Mouse (Mus musculus): ENCODE data around the gene Arhgap42. TPM values are rescaled to one million over a fixed set of nuclear protein-coding genes. Genes with fewer than 3 reads are reported as not detected.
A peak's percentile ranks its signal among the peaks of the same experiment; 100 is the strongest.

The Arhgap42 gene
- polyA plus RNA-seq, 1 experiment = 8.3 TPM

DNA sequence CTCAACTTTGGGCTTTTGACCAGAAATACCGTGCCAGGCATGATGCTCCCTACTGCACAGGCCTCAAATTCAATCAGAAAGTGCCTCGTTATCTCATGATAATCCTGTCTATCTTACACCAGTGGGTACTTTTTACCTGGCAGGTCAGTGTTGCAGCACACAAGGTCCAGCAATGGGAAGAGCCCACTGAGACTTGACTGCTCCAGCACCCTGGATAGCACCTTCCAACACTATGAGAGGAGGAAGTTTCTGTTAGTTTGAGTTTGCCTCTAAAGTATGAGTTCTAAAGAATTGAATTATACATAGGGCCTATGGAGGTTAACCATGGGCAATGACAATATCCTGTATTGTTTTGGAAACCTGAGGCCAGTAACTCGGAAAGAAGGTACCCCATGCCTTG lies 256.6 kb downstream of the Arhgap42 start:
- no peaks in the 10 kb centered on the region for H3K79me2 ChIP-seq (ENCODE audit: control insufficient read depth, insufficient read depth)
- H3ac ChIP-seq (ENCODE audit: control insufficient read depth, insufficient read length) = no peak overlapping the region
- no peak overlapping the region for H3K4me2 ChIP-seq (ENCODE audit: low read depth)
- no peaks in the 10 kb centered on the region for H3K36me3 ChIP-seq (ENCODE audit: control insufficient read depth, insufficient read depth)
- TF ChIP-seq SRF (IDR thresholded peaks at IDR 0.05; ENCODE audit: control insufficient read depth, insufficient read length, low read depth) = no peak
- TF ChIP-seq REST (IDR thresholded peaks at IDR 0.05; ENCODE audit: insufficient read depth, insufficient read length) = peak; percentile 67
- TF ChIP-seq TCF12 (IDR thresholded peaks at IDR 0.05; ENCODE audit: insufficient read depth, poor library complexity, severe bottlenecking) = no peak
- TF ChIP-seq MAX (IDR thresholded peaks at IDR 0.05; ENCODE audit: low read depth) = no peak
- H3K4me3 ChIP-seq = no peak overlapping the region
- H3K27me3 ChIP-seq (ENCODE audit: control insufficient read depth, insufficient read depth, insufficient read length) = no peaks in the 10 kb centered on the region

DNA sequence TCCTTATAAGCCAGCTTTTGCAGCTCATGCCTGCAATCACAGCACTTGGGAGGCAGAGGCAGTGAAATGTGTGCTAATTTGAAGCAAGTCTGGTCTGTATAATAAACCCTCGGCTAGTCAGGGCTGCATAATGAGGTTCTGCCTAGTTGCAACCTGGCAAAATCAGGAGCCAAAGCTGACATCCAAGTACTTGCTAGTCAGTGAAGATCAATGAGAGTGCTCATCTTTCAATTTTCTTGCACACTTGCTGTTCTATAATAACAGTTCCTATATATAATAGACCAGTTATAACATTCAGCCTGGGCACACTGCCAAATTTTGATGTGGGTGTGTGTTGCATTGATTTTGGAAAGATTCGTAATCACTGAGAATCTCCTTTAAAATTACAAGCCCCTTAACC lies 261.1 kb downstream of the Arhgap42 start:
- Histone ChIP-seq H3K4me2 (ENCODE audit: low read depth) (no peak overlapping the region), H3ac (ENCODE audit: control insufficient read depth, insufficient read length) (no peak overlapping the region), H3K36me3 (ENCODE audit: control insufficient read depth, insufficient read depth) (no peaks in the 10 kb centered on the region), H3K4me3 (no peak overlapping the region), H3K27me3 (ENCODE audit: control insufficient read depth, insufficient read depth, insufficient read length) (no peaks in the 10 kb centered on the region), H3K79me2 (ENCODE audit: control insufficient read depth, insufficient read depth) (no peaks in the 10 kb centered on the region)
- TF ChIP-seq POLR2AphosphoS2 (IDR thresholded peaks at IDR 0.05; ENCODE audit: insufficient read length, low read depth) (no peak), REST (IDR thresholded peaks at IDR 0.05; ENCODE audit: insufficient read depth, insufficient read length) (no peak), MAX (IDR thresholded peaks at IDR 0.05; ENCODE audit: low read depth) (no peak), MYOG (IDR thresholded peaks at IDR 0.05; ENCODE audit: control insufficient read depth in 1 of 3, insufficient read depth in 1 of 3, insufficient read length in 2 of 3, low read depth in 2 of 3) (no peak), POLR2A (IDR thresholded peaks at IDR 0.05; ENCODE audit: insufficient read length, low read depth) (no peak), TCF12 (IDR thresholded peaks at IDR 0.05; ENCODE audit: insufficient read depth, poor library complexity, severe bottlenecking) (no peak), E2F4 (IDR thresholded peaks at IDR 0.05; ENCODE audit: insufficient read depth) (no peak), CEBPB (IDR thresholded peaks at IDR 0.05; ENCODE audit: insufficient read depth, poor library complexity, severe bottlenecking) (no peak)

DNA sequence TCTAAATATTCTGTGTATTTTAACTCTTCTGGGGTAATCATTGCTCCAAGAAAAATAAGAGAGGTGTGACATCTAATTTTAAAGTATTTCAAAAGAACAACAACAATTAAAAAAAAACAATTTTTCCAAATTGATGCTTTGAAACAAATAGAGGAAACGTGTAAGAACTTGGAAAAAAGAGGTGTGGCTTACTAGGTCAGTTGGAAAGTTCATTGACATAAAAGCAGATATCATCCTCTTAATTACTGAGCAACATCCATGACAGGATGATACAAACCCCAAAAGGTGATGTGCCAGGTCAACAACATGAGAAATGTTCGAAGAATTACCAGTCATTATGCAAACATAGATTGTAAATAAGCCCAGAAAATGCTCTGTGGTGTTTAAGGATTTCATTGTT lies 267.4 kb downstream of the Arhgap42 start, which contains the start of gene Gm16485:
Gm16485 (plus strand) TSS at position 301 of the 400 bp plus-strand sequence.
- H3K36me3 ChIP-seq (ENCODE audit: control insufficient read depth, insufficient read depth) = no peaks in the 10 kb centered on the region
- no peaks in the 10 kb centered on the region for H3K79me2 ChIP-seq (ENCODE audit: control insufficient read depth, insufficient read depth)
- no peaks in the 10 kb centered on the region for H3K27me3 ChIP-seq (ENCODE audit: control insufficient read depth, insufficient read depth, insufficient read length)
- H3ac ChIP-seq (ENCODE audit: control insufficient read depth, insufficient read length) = no peak within 1 kb of the TSS
- no peak within 1 kb of the TSS for H3K4me3 ChIP-seq
- no peak within 1 kb of the TSS for H3K4me2 ChIP-seq (ENCODE audit: low read depth)
- TF ChIP-seq MAX (IDR thresholded peaks at IDR 0.05; ENCODE audit: low read depth) (no peak), POLR2AphosphoS2 (IDR thresholded peaks at IDR 0.05; ENCODE audit: insufficient read length, low read depth) (no peak), TCF12 (IDR thresholded peaks at IDR 0.05; ENCODE audit: insufficient read depth, poor library complexity, severe bottlenecking) (no peak), POLR2A (IDR thresholded peaks at IDR 0.05; ENCODE audit: insufficient read length, low read depth) (no peak), MYOD1 (IDR thresholded peaks at IDR 0.05; ENCODE audit: control insufficient read depth in 1 of 3, insufficient read length in 2 of 3, low read depth in 2 of 3) (no peak), TCF3 (IDR thresholded peaks at IDR 0.05; ENCODE audit: insufficient read length, low read depth) (no peak), REST (IDR thresholded peaks at IDR 0.05; ENCODE audit: insufficient read depth, insufficient read length) (no peak), E2F4 (IDR thresholded peaks at IDR 0.05; ENCODE audit: insufficient read depth) (no peak), USF1 (IDR thresholded peaks at IDR 0.05; ENCODE audit: low read depth) (no peak), CEBPB (IDR thresholded peaks at IDR 0.05; ENCODE audit: insufficient read depth, poor library complexity, severe bottlenecking) (no peak), SRF (IDR thresholded peaks at IDR 0.05; ENCODE audit: control insufficient read depth, insufficient read length, low read depth) (no peak)

DNA sequence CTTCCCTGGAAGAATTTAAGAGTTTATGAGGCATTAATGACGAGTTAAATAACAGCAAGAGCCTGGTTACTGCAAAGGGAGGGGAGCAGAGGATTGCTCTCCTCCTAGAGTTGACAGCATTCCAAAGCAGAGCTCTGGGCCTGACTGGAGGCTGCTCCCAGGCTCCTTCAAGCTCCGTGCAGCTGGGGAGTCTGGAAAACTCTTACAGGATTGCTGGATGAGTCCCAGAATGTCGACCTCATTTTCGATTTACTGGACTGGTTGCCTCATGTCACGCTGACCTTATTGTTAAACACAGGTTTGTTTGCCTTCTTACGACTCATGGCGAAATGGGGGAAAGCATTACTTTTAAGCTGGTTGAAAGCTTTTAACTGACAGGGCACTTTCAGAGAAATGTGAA lies 268.7 kb downstream of the Arhgap42 start:
- Histone ChIP-seq H3K79me2 (ENCODE audit: control insufficient read depth, insufficient read depth) (no peaks in the 10 kb centered on the region), H3ac (ENCODE audit: control insufficient read depth, insufficient read length) (no peak overlapping the region), H3K27me3 (ENCODE audit: control insufficient read depth, insufficient read depth, insufficient read length) (no peaks in the 10 kb centered on the region), H3K4me3 (no peak overlapping the region), H3K4me2 (ENCODE audit: low read depth) (peak overlapping the region; percentile 12), H3K36me3 (ENCODE audit: control insufficient read depth, insufficient read depth) (no peaks in the 10 kb centered on the region)
- TF ChIP-seq REST (IDR thresholded peaks at IDR 0.05; ENCODE audit: insufficient read depth, insufficient read length) (no peak), TCF12 (IDR thresholded peaks at IDR 0.05; ENCODE audit: insufficient read depth, poor library complexity, severe bottlenecking) (no peak), USF1 (IDR thresholded peaks at IDR 0.05; ENCODE audit: low read depth) (no peak), MYOD1 (IDR thresholded peaks at IDR 0.05; ENCODE audit: control insufficient read depth in 1 of 3, insufficient read length in 2 of 3, low read depth in 2 of 3) (no peak), CEBPB (IDR thresholded peaks at IDR 0.05; ENCODE audit: insufficient read depth, poor library complexity, severe bottlenecking) (no peak), TCF3 (IDR thresholded peaks at IDR 0.05; ENCODE audit: insufficient read length, low read depth) (no peak), MYOG (IDR thresholded peaks at IDR 0.05; ENCODE audit: control insufficient read depth in 1 of 3, insufficient read depth in 1 of 3, insufficient read length in 2 of 3, low read depth in 2 of 3) (no peak), POLR2AphosphoS2 (IDR thresholded peaks at IDR 0.05; ENCODE audit: insufficient read length, low read depth) (no peak), POLR2A (IDR thresholded peaks at IDR 0.05; ENCODE audit: insufficient read length, low read depth) (no peak), MAX (IDR thresholded peaks at IDR 0.05; ENCODE audit: low read depth) (no peak), E2F4 (IDR thresholded peaks at IDR 0.05; ENCODE audit: insufficient read depth) (no peak), SRF (IDR thresholded peaks at IDR 0.05; ENCODE audit: control insufficient read depth, insufficient read length, low read depth) (no peak)

DNA sequence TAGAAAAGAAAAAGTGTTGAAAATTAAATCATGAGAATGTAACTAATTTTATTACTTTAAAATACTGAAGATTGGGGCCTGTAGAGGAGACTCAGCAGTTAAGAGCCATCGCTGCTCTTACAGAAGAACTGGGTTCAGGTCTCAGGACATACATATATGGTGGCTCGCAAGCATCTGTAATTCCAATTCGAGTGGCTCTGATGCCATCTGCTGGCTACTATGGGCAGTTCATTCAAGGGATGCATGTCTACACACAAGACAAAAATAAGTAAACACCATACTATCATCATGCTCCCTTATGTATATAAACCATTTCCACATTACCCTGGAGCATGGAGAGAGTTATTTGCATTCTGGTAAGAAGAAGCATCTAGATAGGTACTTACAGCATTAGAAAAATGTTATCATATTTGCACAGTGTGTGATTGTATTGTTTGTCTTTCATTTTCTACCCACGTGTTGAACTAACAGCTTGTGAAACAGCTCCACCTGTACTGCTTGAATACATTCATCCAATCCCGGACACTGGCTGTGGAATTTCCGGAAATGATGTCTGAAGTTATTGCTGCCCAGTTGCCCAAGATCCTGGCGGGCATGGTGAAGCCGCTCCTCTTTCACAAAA lies 274.3 kb downstream of the Arhgap42 start:
- TF ChIP-seq E2F4 (IDR thresholded peaks at IDR 0.05; ENCODE audit: insufficient read depth) = no peak
- TF ChIP-seq MAX (IDR thresholded peaks at IDR 0.05; ENCODE audit: low read depth) = no peak
- no peak for TF ChIP-seq USF1 (IDR thresholded peaks at IDR 0.05; ENCODE audit: low read depth)
- TF ChIP-seq POLR2AphosphoS2 (IDR thresholded peaks at IDR 0.05; ENCODE audit: insufficient read length, low read depth) = no peak
- no peak for TF ChIP-seq CEBPB (IDR thresholded peaks at IDR 0.05; ENCODE audit: insufficient read depth, poor library complexity, severe bottlenecking)
- TF ChIP-seq MYOG (IDR thresholded peaks at IDR 0.05; ENCODE audit: control insufficient read depth in 1 of 3, insufficient read depth in 1 of 3, insufficient read length in 2 of 3, low read depth in 2 of 3) = no peak
- no peak for TF ChIP-seq TCF3 (IDR thresholded peaks at IDR 0.05; ENCODE audit: insufficient read length, low read depth)
- no peak for TF ChIP-seq REST (IDR thresholded peaks at IDR 0.05; ENCODE audit: insufficient read depth, insufficient read length)
- TF ChIP-seq TCF12 (IDR thresholded peaks at IDR 0.05; ENCODE audit: insufficient read depth, poor library complexity, severe bottlenecking) = no peak
- TF ChIP-seq MYOD1 (IDR thresholded peaks at IDR 0.05; ENCODE audit: control insufficient read depth in 1 of 3, insufficient read length in 2 of 3, low read depth in 2 of 3) = no peak
- no peak for TF ChIP-seq POLR2A (IDR thresholded peaks at IDR 0.05; ENCODE audit: insufficient read length, low read depth)
- no peak for TF ChIP-seq SRF (IDR thresholded peaks at IDR 0.05; ENCODE audit: control insufficient read depth, insufficient read length, low read depth)
- Histone ChIP-seq H3K27me3 (ENCODE audit: control insufficient read depth, insufficient read depth, insufficient read length) (no peaks in the 10 kb centered on the region), H3K4me2 (ENCODE audit: low read depth) (no peak overlapping the region), H3K36me3 (ENCODE audit: control insufficient read depth, insufficient read depth) (no peaks in the 10 kb centered on the region), H3ac (ENCODE audit: control insufficient read depth, insufficient read length) (no peak overlapping the region), H3K79me2 (ENCODE audit: control insufficient read depth, insufficient read depth) (no peaks in the 10 kb centered on the region), H3K4me3 (no peak overlapping the region)

Data from myocyte (in vitro differentiated cells).